Mouse (Mus musculus): ENCODE measurements at regions not wholly inside any gene's neighbourhood (a gene's known extent, or its start where the extent isn't known, plus 50 kb on each side); places are given as distances from the start of the nearest gene placed in this dataset.

GRCm38 (mm10) chr10:119052441-119053041 is 182.5 kb upstream of the Dyrk2 start:
- DNase-seq: no peak

DNA sequence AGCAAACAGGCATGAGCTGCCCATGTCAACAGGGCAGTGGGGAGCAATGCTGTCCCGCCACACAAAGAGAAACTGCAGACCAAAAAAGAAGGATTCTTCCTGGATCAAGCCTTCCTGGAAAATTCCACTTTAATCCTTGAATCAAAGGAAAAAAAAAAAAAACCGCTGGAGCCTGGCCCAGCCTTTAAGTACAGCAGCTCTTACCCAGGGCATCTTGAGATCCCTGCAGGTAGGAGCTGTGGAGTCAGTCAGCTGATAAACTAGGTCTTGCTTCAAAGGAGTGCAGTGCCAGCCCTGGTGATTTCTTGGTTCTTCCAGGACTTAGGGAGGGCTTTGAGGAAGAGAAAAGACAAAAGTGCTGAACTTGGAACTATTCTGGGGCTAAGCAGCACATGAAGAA is 181.6 kb upstream of the Dyrk2 start:
- DNase-seq: no peak

- DNase-seq: no peak
Measured at GRCm38 (mm10) chr10:119050017-119050685, 180.1 kb upstream of the Dyrk2 start.

DNA sequence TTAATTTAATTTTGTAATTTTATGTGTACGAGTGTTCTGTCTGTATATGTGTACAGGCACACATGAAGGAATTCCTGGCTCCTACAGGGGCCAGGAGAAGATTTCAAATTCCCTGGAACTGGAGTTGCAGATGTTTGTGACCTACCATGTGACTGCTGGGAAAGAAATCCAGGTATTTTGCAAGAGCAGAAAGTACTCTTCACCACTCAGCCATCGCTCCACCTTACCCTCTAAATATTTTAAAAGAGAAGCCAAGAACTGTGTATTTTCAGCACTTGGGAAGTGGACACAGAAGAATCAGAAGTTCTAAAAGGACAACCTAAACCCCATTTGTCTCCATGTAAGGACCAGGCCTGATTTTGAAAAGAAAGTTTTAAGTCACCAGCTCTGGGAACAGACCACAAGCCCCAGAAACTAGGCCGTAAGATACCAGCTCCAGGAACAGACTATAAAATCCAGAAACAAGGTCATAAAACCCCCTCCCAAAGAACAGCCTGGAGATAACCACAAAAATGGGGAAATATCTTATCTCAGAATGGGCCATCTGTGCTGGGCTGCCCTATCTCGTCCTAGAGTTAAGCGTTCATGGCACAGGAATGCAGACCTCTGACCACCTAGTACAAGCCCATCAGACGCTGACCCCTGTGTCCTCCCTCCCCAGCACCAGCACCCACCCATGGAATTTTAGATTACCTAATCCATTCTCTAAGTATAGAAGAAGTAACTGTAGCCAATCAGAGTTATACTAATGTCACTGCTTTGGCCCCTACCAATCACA is 178.8 kb upstream of the Dyrk2 start:
- no peak for DNase-seq

DNA sequence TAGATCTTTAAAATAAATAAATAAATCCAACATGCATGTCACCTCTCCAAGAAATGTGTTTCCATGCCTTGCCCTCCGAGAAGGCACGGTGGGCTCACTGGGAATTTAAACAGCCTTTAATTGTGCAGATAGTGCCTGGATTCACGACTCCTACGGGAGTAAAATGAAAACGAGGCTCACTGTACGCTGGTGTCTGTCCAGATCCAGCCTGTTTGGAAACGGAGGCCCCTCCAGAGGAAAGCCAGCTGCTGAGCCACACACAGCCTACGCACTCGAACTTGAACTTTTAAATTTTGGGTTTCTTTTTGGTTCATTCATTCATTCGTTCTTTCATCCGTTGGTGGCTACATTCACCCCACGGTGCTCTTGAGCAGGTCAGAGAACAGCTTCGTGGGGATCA is 175.1 kb upstream of the Dyrk2 start:
- peak; percentile 63 for DNase-seq

- no peak for DNase-seq
Measured at GRCm38 (mm10) chr10:119043069-119043468, 173.1 kb upstream of the Dyrk2 start.

GRCm38 (mm10) chr10:119040205-119040604 is 170.2 kb upstream of the Dyrk2 start:
- DNase-seq: no peak

- DNase-seq: no peak
Measured at GRCm38 (mm10) chr10:119039732-119040131, 169.7 kb upstream of the Dyrk2 start.

GRCm38 (mm10) chr10:119038991-119039390 is 169.0 kb upstream of the Dyrk2 start:
- no peak for DNase-seq

DNA sequence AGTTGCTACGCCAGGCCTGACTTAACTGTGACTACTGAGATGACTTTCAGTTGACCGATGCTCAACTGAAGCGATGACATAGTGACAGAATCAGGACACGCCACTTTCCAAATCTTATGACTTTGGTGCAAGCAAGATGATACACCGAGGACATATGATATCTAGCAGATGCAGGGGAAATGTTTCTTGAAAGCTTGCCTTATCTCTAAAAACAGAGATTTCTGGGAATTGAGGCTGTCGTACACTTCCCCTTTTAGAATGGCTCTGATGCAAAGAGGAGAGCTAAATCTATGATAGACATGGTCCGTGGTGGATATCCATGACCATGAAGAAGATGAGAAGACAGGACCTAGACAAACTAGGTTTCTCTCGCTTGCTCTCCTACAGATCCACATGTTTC is 167.8 kb upstream of the Dyrk2 start:
- DNase-seq: no peak

GRCm38 (mm10) chr10:119035863-119036262 is 165.9 kb upstream of the Dyrk2 start:
- DNase-seq: no peak

DNA sequence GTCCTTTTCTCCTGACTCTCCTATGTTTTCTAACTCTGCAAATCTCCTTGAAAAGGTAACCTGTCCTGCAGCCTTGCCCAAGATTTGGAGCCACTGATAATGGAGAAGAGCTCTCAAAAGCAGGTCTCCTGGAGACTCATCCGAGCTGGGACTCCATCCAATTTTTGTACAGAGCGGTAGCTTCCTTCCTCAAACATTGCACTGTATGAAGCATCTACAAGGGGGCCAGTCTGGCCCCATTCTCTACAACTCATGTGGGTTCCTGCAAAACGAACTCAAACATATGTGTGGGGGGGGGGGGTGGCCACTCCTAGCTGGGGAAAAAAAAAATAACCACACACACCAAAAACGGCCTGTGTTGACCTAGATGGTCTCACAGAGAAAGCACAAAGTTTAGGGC is 164.4 kb upstream of the Dyrk2 start:
- no peak for DNase-seq

- peak; percentile 40 for DNase-seq
Measured at GRCm38 (mm10) chr10:119031282-119032275, 161.6 kb upstream of the Dyrk2 start.

- no peak for DNase-seq
Measured at GRCm38 (mm10) chr10:119028480-119029137, 158.6 kb upstream of the Dyrk2 start.

DNA sequence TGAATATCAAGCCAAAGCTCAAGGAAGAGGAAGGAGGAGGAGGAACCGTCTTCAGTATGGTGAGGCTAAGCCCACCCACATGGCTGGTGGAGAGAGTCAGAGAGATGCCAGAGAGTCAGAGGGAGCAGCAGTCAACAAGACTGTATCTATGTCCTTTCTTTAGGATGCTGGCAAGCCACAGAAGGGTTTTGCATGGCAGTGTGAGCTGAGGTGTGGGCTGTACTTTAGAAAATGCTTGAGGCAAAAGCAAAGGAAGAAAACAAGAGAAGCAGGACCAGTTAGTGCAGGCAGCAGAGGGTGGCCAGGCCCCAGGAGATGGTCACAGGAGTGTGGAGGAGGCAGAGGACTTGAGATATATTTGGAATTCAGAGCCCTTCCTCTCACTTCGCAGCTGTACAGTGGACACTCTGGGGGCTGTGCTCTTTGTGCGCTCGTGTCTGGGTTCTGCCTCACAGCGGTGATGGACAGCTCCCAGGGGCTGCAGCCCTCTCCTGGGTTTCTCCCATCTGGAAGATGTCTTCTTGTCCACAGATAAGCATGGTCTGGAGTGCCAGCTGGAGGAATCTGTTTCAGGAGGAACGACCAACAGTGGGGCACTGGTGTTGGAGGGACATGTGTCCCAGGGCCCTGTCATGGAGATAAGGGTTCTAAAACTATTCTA is 157.4 kb upstream of the Dyrk2 start:
- DNase-seq: no peak

DNA sequence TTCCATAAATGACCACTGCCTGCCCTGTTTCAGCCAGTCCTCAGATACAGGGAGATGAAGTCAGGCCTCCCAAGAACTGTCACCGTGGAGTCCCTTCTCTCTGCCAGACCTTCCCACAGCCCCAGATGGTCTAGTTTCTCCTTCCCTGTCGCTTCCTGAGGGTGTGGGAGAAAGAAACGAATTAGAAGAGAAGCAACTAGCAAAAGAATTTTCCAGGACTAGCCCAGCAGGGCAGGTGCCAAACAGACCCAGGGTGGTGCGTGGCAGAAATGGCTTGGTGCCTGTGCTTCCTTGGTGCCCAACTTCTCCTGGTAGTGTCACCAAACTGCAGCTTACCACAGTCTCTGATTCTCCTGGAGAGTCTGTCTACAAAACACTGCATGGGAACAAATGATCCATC is 156.3 kb upstream of the Dyrk2 start:
- DNase-seq: no peak

GRCm38 (mm10) chr10:119024425-119024824 is 154.4 kb upstream of the Dyrk2 start:
- DNase-seq: no peak

DNA sequence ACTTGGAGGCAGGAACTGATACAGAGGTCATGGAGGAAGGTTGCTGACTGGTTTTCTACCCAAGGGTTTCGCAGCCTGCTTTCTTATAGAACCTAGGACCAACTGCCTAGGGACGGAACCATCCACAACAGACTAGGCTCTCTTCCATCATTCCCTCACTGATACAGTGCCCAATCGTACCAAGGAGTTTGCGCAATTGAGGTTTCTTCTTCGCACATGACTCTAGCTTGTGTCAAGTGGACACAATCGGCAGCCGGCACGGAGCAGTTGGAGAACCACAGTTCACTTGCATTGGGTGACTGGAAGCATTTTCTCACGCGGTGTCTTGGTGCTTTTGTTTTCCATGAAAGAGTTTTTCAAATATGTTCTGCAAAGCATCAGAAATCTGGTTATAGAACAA is 149.1 kb upstream of the Dyrk2 start:
- no peak for DNase-seq

- DNase-seq: no peak
Measured at GRCm38 (mm10) chr10:119018490-119018889, 148.5 kb upstream of the Dyrk2 start.

DNA sequence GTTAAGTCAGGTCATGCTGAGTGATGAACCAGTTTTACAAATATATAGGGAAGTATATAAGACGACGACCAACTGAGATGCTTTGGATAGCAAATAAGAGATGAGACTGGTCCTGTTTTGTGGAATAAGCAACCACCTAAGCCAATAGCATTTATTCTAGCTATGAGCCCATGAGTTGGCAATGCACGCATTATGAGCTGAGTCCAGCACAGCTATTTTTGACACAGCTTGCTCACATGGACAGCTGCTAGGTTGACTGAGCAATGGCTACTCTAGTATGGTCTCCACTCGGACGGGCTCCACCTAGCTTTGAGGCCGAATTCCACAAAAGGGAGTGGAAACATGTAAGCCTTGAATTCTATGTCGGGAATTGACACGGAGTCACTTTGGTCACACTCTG is 146.1 kb upstream of the Dyrk2 start:
- no peak for DNase-seq

GRCm38 (mm10) chr10:119015311-119016055 is 145.5 kb upstream of the Dyrk2 start:
- peak; percentile 30 for DNase-seq

Measured in kidney, postnatal 10 days (tissue).